Mouse (Mus musculus): ENCODE results near the gene Uvrag.

Gene Uvrag

GRCm38 (mm10) chr7:99139841-99140491, 975 bp downstream of the Uvrag start:
- DNase-seq (ENCODE audit: low read depth) = no peak

- no peak for DNase-seq (ENCODE audit: low read depth)
These were observed 3.4 kb downstream of the Uvrag start for GRCm38 (mm10) chr7:99137541-99137940.

DNA sequence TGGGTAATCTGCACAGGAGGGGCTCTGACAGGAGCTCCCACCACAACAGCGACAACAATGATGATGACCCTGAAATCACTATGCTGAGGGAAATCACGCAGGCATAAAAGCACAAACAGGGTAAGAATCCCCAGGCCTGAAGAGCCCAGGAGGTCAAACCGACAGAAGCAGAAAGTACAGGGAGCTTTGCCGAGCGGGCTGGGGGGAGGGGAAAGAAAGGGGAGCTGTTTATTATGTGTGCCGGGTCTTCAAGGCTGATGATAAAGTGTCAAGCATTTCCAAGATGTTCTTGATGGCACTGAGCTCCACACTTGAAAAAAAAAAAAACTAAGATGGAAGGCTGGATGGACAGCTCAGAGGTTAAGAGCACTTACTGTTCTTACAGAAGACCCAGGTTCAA, 4.2 kb downstream of the Uvrag start:
- no peak for DNase-seq (ENCODE audit: low read depth)

DNA sequence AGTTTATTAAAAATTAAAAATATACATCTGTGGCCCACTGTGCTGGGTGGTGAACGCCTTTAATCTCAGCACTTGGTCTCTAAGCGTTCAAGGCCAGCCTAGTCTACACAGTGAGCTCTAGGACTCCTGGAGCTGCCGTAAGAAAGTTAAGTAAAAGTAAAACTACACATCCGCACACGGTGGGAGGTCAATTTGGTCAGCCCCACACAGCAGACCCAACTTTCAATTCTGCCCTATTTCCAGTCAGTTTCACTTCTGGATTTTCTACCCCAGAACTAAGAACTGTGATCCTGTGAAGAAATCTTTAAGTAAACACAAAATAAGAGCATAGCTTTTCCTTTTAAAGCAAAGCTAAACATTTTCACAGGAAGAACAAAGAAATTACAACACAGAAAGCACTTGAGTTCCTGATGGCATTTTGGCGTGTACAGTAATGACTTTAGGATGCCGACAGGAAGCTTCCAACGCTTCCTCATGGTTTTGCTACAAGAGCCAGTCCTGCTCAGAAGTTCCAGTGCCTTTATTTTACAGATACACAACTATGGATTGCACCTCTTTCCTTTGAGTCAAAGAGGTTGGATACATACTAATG, 7.0 kb downstream of the Uvrag start:
- no peak for DNase-seq (ENCODE audit: low read depth)

- no peak for DNase-seq (ENCODE audit: low read depth)
These were observed 8.3 kb downstream of the Uvrag start for GRCm38 (mm10) chr7:99132597-99132996.

- no peak for DNase-seq (ENCODE audit: low read depth)
These were observed 9.1 kb downstream of the Uvrag start for GRCm38 (mm10) chr7:99131819-99132353.

DNA sequence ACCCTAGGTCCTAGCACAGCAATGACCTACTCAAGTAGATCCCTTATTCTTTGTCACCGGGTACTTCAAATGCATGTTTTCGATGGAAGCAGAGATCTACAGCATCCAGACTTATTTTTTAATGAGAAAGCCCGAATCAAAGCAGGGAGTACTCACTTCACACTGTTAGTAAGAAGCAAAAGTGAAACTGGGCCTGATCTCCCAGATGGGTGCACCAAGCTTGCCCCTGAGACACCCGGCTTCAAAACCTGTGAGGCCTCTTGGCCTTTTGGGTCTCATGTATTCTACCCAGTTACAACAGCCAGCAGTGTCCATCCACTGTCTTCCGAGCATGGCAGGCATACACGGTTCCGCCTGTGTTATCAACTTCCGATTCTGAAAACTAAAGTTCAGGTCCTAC, 12.0 kb downstream of the Uvrag start:
- no peak for DNase-seq (ENCODE audit: low read depth)

GRCm38 (mm10) chr7:99128020-99128950, 12.7 kb downstream of the Uvrag start:
- DNase-seq (ENCODE audit: low read depth) = no peak

GRCm38 (mm10) chr7:99126057-99126456, 14.9 kb downstream of the Uvrag start:
- DNase-seq (ENCODE audit: low read depth) = no peak

DNA sequence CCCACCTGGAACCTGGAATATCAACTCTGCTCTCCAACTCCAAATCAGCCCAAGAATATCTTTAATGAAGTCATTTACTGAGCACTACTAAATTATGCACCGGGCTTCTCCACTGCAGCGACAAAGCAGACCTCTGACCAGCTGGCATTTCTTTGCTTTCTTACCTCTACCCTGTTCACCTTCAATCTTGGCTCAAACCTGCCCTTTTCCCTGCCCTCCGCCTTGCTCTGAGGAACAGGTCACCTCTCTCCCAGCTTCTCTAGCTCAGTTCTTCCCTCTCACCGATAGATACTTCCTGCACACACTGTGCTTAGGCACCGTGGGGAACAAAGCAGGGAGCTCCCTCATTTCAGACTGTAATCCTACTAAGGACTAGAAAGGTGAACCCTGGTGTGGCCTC, 18.3 kb downstream of the Uvrag start:
- DNase-seq (ENCODE audit: low read depth) = no peak

DNA sequence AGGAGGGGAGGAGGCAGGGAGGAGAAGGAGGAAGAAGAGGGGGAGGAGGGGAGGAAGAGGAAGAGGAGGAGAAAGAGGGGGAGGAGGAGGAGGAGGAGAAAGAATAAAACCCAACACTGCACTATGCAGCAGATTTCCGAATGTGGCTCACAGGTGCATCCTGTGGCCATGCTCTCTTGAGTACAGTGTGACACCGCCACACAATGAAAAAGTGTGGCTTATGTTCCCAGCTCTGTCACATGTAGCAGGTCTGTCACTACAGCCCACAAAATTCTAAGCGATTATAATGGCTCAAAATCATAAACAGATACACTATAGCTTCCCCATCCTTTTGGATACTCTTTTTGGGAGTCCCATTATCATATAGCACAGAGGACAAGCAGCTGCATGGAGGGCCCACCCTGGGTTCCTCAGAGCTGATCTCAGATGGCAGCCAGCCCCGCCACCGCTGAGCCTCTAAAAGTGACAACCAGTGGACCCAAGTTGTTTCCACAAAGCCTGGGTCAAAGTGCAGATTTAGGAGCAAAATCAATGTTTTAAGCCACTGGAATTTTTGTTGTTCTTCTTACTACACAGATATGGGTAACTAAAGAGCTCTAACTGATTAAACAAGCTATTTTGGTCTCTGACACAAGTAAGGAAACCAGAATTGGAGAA, 19.9 kb downstream of the Uvrag start:
- no peak for DNase-seq (ENCODE audit: low read depth)

- DNase-seq (ENCODE audit: low read depth) = no peak
These were observed 20.9 kb downstream of the Uvrag start for GRCm38 (mm10) chr7:99120082-99120481.

DNA sequence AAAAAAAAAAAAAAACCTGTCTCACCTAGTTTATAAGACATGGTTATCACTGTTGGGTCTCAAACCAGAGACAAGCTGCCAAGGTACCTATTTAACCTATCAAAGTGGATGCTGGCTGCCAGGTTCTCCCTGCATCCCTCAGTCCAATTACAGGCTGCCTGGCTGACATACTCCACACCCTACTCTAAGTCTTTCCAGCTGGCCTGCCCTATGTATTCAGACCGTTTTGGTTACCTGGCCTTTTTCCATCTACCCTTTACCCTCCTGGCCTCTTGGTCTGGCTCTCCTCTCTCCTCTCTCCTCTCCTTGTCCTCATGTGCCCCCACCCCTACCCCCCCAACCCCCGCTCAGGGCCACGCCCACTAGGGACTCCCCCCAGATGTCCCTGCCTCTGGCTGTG, 24.2 kb downstream of the Uvrag start:
- DNase-seq (ENCODE audit: low read depth) = no peak

DNA sequence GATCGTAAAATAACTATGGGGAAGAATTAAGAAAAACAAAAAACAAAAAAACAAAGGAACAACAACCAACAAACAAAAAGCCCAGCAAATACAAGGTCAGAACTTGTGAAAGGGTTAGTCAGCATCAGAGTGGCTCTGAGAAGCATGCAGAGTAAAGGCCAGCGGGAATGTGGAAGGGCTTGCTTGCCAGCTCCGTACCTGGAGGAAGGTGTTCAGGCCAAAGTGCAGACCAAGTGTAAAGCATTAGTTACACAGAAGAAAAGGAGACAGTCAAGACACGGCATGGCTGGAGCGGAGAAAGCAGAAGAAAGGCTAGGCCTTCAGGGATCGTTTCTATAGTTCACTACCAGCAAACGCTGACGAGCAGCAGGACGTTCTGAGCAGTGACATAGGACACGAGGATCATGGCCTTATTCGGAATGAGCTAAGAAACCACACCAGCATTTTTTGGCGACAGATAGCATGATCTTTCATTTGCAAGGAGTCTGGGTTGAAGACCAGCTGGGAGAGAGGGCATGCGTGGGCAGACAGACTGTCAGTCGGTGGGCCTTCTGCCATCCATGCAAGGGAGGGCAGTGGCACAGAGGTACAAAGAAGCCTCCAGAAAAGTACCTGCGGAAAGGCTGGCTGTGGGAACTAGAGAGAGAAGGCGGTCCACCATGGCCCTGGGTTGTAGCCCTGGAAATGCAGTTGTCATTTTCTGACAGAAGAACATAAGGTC, 26.8 kb downstream of the Uvrag start:
- DNase-seq (ENCODE audit: low read depth) = no peak

DNA sequence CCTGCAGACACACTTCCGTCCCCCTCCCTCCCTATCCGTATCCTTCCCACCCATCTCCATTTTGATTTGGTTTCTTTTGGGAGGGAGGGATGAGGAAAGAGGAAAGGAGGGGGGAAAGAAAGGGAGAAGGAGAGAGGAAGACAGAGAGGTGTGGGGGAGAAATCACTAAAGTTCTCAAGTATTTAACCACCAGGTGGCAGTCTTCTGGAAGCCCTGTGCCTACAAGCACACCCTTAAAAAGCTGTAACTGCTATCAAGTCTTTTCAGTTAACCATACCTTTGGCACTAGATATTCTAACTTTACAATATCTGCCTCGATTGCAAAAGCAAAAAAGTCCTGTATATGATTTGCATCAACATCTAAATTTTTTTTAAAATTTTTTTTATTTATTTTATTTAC, 33.4 kb downstream of the Uvrag start:
- DNase-seq (ENCODE audit: low read depth) = no peak

GRCm38 (mm10) chr7:99106714-99107270, 34.1 kb downstream of the Uvrag start:
- no peak for DNase-seq (ENCODE audit: low read depth)

- DNase-seq (ENCODE audit: low read depth) = no peak
These were observed 39.0 kb downstream of the Uvrag start for GRCm38 (mm10) chr7:99101767-99102593.

GRCm38 (mm10) chr7:99101076-99101475, 39.9 kb downstream of the Uvrag start:
- no peak for DNase-seq (ENCODE audit: low read depth)

DNA sequence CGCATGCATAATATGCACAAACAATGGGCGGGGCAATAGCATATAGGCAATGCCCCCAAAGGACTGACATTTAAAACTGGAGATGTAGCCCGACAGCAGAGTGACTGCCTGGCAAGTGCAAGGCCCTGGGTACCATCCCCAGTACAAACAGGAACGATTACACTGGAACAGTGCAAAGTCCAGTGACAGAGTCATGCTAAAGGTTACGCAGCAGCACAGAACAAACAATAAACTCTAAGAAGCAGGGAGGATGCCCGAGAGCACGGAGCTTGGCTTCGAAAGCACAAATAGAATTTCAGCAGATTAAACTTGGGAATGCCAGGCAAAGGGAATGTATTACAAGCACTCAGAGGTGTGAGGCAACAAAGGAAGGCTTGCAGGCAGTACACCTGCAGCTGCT, 40.4 kb downstream of the Uvrag start:
- DNase-seq (ENCODE audit: low read depth) = no peak

GRCm38 (mm10) chr7:99100087-99100486, 40.9 kb downstream of the Uvrag start:
- no peak for DNase-seq (ENCODE audit: low read depth)
